Mouse (Mus musculus): ENCODE results near the gene Ak8.

Gene Ak8

GRCm38 (mm10) chr2:28787067-28787619 lies 87.2 kb downstream of the Ak8 start:
- DNase-seq (ENCODE audit: extremely low read depth, insufficient read length, low spot score) = no peak

DNA sequence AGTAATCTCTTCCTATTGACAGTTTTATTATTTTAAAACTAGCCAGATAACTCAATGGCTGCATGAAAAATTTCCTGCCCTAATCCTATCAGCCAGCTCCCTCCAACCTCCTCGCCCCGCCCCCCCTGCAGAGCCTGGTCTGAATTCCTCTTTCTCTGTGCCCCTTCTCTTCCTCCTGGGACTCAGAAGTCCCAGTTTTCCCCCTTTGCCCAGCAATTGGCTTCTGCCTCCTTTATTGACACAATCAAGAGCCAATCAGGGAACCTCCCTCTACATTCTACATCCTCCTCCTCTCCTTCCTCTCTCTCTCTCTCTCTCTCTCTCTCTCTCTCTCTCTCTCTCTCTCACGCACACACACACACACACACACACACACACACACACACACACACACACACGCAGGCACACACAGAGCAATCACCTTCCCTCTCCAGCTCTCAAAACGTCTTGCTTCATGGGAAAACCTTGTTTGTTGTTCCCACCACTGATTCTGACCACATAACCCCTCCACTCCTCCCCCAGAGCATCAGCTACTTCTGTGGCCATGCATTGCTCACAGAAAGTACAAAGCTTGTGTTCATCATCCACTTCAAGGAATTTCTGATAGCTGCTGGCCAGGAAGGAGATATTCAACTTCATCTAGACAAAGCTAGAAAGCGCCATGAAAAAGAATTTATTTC lies 93.1 kb downstream of the Ak8 start:
- peak; percentile 57 for DNase-seq (ENCODE audit: extremely low read depth, insufficient read length, low spot score)

DNA sequence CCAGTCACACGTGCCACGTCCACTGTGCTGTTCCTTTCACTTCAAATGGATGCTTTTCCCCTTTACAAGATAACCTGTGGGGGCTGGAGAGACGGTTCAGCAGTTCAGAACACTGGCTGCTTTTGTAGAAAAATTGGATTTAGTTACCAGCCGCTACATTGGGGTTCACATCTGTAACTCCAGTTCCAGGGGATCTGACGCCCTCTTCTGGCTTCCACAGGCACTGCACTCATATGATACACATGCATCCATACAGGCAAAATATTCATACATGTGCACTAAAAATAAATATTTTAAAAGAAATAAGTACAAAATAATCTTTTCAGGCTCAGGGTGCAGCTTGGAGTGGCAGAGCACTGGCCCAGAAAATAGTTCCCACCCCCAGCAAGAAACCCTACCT lies 94.7 kb downstream of the Ak8 start:
- no peak for DNase-seq (ENCODE audit: extremely low read depth, insufficient read length, low spot score)

GRCm38 (mm10) chr2:28796298-28796697 lies 96.3 kb downstream of the Ak8 start:
- DNase-seq (ENCODE audit: extremely low read depth, insufficient read length, low spot score) = no peak

- DNase-seq (ENCODE audit: extremely low read depth, insufficient read length, low spot score) = no peak
Measured at GRCm38 (mm10) chr2:28797490-28798106, 97.6 kb downstream of the Ak8 start.

DNA sequence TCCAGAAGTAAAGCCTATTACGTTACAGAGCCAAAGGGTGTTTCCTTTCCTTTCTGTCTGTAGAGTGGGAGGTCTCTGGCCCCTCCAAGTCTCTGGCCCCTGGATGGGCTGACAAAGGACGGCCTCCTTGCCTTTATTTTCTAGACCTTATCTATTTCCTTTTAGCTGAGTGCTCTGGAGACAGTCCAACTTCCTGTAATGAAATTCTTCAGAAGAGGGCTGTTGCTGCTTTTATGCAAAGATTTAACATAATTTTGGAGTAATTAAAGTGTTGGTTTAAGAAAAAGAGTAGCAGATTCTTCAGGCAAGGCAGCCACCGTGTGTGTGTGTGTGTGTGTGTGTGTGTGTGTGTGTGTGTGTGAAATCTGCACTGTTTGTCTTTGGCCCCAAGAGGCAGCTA lies 98.4 kb downstream of the Ak8 start:
- DNase-seq (ENCODE audit: extremely low read depth, insufficient read length, low spot score) = no peak

GRCm38 (mm10) chr2:28799575-28799974 lies 99.6 kb downstream of the Ak8 start:
- DNase-seq (ENCODE audit: extremely low read depth, insufficient read length, low spot score) = no peak

DNA sequence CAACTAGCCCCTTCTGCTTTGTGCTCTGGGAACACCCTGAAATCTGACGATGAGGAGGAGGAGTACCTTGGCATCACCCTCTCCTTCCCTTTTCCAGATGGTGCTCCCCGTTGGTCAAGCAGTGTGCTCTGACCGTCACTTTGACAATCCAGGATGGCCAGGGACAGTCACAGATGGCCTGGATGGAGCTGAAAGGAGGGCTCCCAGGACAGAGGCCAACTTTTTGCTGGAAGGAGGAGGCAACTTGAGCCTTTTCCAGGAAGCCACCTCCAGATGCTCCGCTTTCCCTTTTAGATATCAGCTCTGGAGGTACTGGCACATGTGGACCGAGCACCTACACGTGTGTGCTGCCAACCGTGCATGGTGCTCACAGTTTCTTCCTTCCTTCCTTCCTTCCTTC lies 103.4 kb downstream of the Ak8 start:
- no peak for DNase-seq (ENCODE audit: extremely low read depth, insufficient read length, low spot score)

DNA sequence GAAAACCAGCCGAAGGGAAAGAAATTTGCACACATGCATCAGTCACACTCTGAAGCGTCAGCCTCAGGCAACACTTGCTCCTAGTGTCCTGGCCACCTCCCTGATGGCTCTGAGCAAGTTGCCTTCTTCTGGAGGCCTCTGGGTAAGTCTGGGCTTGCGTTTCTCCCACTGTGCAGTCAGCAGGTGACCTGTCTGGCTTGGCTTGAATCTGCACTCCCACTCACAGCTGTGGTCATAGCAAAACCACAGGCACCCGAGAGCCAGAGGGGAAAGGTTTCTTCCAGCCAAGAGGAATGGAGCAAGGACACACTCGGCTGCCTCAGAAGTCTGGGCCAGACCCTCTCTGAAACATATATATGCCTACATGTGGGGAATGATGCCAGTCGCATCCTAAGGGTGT lies 108.9 kb downstream of the Ak8 start:
- DNase-seq (ENCODE audit: extremely low read depth, insufficient read length, low spot score) = peak; percentile 28

- no peak for DNase-seq (ENCODE audit: extremely low read depth, insufficient read length, low spot score)
Measured at GRCm38 (mm10) chr2:28810260-28811013, 110.5 kb downstream of the Ak8 start.

DNA sequence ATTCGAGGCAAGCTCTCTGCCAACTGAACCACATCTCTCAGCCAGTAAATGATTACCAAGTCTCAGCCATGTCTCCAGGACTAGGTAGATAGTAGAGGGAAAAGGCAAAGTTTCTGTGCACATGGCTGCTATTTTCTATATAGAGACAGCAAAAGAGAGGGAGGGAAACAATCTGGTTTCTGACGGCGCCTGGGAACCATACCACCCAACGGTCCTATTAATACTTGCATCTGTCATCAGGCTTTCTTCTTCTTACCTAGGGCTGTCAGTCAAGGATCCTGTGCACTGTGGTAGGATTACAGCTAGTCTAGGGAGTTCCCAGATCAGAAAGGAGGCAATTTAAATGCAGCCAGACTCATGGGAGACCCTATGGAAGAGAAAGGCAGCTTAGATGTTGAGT lies 118.9 kb downstream of the Ak8 start:
- DNase-seq (ENCODE audit: extremely low read depth, insufficient read length, low spot score) = no peak

DNA sequence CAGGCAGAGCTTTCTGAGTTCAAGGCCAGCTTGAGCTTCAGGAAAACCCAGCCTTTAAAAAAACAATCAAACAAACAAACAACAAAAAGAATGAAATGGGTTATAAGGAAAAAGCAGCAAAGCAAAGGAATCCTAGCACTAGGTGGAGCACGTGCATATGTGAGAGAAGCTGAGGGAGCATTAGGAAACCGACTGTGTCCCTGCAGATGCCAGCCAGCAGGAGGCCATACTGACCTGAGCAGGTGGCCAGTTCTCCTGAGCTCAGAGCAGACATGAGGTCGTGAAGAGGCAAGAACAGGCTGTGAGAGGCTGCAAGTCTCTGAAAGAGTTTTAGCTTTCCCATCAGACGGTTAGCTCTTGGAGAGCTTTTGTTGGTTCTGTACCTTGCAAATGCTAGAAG lies 129.3 kb downstream of the Ak8 start:
- DNase-seq (ENCODE audit: extremely low read depth, insufficient read length, low spot score) = no peak

DNA sequence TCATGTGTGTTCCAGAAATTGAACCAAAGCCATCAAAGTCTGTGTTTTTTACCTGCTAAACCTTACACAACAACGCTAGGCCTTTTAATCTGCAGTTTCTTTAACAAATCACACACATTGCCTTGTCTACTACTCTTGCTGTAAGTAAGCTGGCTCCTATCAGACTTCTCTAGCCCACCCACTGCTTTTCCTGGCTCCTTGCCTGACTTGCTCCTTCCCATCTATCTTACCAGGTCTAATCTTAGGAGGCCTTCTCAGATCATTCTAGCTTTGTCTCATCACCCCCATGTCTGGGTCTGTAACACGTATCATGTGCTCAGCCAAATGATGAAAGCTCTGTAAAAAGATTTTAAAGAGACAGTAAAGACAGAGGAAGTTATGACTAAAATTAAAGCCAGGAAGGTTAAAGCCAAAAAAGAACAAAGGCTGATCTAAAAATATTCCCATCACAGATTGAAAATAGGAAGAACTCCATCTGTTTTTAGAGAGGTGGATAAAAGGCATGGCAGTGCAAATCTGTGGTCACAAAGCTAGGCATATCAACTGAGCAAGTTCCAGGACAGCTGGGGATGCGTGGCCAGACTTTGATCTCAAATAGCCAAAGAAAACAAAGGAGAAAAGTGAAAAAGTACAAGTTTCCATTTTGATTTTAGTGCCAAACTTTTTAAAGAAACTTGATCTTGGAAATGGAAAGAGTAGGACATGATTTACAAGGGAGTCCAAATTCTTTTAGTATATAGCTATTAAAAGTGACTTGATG lies 136.4 kb downstream of the Ak8 start:
- no peak for DNase-seq (ENCODE audit: extremely low read depth, insufficient read length, low spot score)

DNA sequence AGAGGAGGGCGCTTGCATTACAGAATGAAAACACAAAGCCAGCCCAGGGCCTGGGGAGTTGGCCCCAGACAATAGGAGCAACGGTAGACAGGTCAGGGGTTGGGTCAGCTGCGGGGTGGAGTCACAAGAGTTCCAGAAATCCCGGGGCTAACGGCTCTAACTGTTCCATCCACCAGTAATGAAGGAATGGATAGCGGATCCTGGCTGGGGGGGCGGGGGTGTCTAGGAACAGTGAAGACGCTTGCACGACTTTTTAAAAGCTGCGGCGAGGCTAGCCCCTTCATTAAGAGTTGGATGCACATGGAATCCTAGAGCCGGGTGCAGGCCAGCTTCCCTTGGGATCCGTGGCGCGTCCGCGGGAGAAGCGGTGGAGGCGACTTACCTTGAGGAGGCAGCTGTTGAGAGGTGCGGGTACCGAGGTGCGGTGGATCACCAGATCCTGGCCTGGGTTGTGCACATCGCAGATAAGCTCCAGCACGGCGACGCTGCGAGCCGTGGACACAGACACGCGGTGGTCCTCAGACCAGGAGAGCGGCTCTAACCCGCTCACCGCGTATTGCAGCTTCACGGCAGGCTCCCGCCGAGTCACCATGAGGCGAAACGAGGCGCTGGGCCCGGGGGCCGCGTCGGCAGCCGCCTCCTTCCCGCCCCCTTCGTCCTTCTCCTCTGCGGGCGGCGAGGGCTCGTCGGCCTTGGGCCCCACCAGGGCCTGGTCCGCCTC lies 139.7 kb downstream of the Ak8 start:
- DNase-seq (ENCODE audit: extremely low read depth, insufficient read length, low spot score) = no peak

GRCm38 (mm10) chr2:28840222-28840951 lies 140.4 kb downstream of the Ak8 start, which contains the start of the genes Gtf3c4 and Ddx31:
Gene Gtf3c4 (minus strand): TSS chr2:28840360.
Gene Ddx31 (plus strand): TSS chr2:28840406.
- peak; percentile 90 for DNase-seq (ENCODE audit: extremely low read depth, insufficient read length, low spot score)

GRCm38 (mm10) chr2:28842042-28842441 lies 142.1 kb downstream of the Ak8 start:
- DNase-seq (ENCODE audit: extremely low read depth, insufficient read length, low spot score) = no peak

DNA sequence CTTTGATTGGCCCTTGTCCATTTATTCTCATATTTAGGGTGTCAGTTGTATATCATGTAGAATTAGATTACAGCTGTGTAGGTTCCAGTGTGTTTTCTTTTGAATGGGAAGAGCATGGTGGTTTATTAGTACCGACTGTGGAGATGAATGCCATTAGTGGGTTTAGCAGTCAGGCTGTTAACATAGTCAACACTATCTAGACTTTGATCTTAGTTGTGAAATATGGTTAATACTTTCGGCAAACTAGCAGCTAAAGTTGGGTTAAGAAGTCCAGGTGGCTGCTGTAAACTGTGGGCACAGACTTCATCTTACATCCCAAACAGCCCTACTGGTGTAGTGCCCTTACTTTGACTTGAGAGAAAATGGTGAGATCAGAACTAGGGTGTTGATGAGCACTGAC lies 148.9 kb downstream of the Ak8 start:
- DNase-seq (ENCODE audit: extremely low read depth, insufficient read length, low spot score) = no peak

DNA sequence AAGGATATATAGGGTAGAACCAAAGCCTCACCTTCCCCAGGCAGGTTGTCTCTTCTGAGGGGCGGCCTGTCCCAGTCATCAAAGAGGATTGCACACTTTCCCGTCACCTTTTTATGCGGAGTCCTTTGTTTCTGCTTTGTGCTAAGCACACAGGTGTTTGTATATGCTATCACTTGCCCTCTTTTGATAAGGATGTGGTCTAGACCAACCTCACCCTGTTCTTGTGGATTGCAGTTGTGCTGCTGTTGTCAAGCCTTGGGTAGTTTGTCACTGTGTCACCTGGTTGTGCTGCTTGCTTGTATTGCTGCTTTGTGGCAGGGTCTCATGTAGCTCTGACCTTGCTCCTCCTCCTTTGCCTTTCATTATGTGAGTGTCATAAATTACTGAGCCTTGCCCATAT lies 152.6 kb downstream of the Ak8 start:
- DNase-seq (ENCODE audit: extremely low read depth, insufficient read length, low spot score) = no peak

GRCm38 (mm10) chr2:28855773-28856172 lies 155.8 kb downstream of the Ak8 start:
- no peak for DNase-seq (ENCODE audit: extremely low read depth, insufficient read length, low spot score)

DNA sequence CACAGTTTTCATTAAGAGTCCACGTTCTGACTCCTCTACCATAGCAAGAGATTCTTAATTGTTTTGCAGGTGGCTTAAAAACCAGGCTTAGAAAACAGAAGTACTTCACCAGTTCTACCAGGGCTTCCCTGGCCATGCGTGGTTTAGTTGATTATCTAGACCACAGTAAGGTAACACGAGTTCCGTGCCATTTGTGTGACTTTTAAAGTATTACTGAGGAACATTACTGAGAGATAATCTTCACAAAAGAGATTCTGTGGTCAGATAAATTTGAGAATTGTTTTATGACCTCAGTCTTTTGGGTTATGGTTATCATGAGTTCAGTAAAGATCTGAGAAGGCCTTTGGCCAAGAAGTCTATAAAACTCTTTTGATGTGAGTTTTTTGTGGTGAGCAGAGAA lies 159.3 kb downstream of the Ak8 start:
- no peak for DNase-seq (ENCODE audit: extremely low read depth, insufficient read length, low spot score)

Data from 3134 (cell line).